Mouse (Mus musculus) macrophage (primary cell): ENCODE measurements around the gene Armc12. TPM values are rescaled to one million over a fixed set of nuclear protein-coding genes. Genes with fewer than 3 reads are reported as not detected.

Experiments
- H3K27ac ChIP-seq: fragments of 350-480 bp; formaldehyde crosslinking; 2 replicates; pipeline ENCODE4 v1.9.0; 2021
- H3K36me3 ChIP-seq: fragments of 350-480 bp; formaldehyde crosslinking; 2 replicates; pipeline ENCODE4 v1.9.0; 2021; ENCODE audit errors: inconsistent target
- H3K4me3 ChIP-seq: fragments of 350-480 bp; formaldehyde crosslinking; 2 replicates; pipeline ENCODE4 v1.9.0; 2021; ENCODE audit errors: inconsistent target
- H3K79me2 ChIP-seq: fragments of 350-480 bp; formaldehyde crosslinking; 2 replicates; pipeline ENCODE4 v1.9.0; 2021; ENCODE audit errors: inconsistent target
- WGBS: methylation state at CpG from one replicate; pipeline ENCODE4 v1.1.7; 2026; ENCODE audit warnings: inconsistent platforms; ENCODE audit not compliant: missing documents; 5-methylcytosine and 5-hydroxymethylcytosine counted together
- polyA plus RNA-seq: library from polyadenylated mRNA; stranded (reverse); fragments of 250-400 nt; gene quantifications from 3 replicates; pipeline ENCODE4 v1.2.4, GENCODE M21; 2018; ENCODE audit warnings: inconsistent platforms

Gene Armc12
- polyA plus RNA-seq, 1 experiment from 2014 or later = not detected

DNA sequence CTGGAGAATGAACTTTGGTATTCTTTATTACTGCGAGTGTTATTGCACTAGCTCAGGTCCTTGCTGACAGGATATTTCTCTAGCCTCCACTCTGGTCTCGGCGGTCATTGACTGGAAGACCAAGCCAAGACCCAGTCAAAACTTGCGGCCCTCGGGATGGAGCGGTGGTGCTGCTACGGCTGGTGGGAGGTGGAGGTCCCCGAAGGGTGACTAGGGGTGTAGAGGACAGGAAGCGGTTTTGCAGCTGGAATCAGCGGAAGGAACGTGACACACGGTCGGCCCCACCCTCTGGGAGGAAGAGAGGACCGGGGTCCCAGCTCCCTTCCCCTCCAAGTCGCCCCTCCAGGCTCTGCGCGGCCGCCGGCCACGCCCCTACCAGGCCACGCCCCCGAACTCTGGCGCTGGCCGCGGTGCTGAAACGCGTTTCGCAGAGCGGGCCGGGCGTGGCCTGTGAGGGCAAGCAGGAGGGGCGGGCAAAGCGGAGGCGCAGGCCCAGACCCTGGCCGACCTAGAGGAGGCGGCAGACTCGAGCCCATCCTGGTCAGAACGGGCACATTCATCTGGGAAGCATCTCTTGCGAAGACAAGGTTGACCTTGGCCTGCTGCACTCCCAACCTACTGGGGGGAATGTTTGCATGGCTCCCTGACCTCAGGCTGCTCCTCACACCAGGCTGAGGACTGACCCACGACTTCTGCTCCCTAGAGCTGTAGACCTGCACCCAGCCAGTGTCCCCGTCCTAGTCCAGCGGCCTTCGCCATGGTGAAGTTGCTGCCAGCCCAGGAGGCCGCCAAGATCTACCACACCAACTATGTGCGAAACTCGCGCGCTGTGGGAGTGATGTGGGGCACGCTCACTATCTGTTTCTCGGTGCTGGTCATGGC is 44.9 kb downstream of the Armc12 start, which contains the start of gene Lhfpl5:
Lhfpl5 (plus strand) TSS at position 398 of the 882 bp plus-strand sequence.
- Histone ChIP-seq H3K79me2 (no peaks in the 10 kb centered on the region), H3K36me3 (no peaks in the 10 kb centered on the region), H3K4me3 (no peak within 1 kb of the TSS), H3K27ac (no peak within 1 kb of the TSS)
- WGBS = 16% methylated on average over 50 of the region's 50 CpGs

DNA sequence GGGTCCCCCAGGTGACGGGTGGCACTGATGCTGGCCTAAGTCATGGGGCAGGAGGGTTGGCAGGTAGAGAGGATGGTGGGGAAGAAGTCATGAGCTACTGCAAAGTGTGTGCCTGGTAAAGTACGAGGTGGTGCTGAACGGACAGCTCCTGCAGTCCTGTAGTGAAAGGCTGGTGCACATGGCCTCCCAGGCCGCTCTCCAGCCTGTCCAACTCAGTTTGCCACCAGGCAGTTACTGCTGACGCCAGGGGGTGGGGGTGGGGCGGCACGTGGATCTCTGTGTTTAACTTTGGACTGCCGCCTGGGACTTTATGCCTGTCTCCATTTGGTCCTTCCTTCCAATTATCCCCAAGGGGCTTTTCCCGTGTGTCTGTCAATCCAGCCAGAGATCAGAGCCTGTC is 49.8 kb downstream of the Armc12 start:
- Histone ChIP-seq H3K27ac (no peak overlapping the region), H3K79me2 (no peaks in the 10 kb centered on the region), H3K4me3 (no peak overlapping the region), H3K36me3 (no peaks in the 10 kb centered on the region)
- WGBS = 11% methylated on average over 7 of the region's 9 CpGs

- no peaks in the 10 kb centered on the region for H3K79me2 ChIP-seq
- 56% methylated on average over 2 of the region's 2 CpGs for WGBS
- H3K27ac ChIP-seq = no peak overlapping the region
- no peaks in the 10 kb centered on the region for H3K36me3 ChIP-seq
- H3K4me3 ChIP-seq = no peak overlapping the region
Measured at GRCm38 (mm10) chr17:28581056-28581455, 50.5 kb downstream of the Armc12 start.

DNA sequence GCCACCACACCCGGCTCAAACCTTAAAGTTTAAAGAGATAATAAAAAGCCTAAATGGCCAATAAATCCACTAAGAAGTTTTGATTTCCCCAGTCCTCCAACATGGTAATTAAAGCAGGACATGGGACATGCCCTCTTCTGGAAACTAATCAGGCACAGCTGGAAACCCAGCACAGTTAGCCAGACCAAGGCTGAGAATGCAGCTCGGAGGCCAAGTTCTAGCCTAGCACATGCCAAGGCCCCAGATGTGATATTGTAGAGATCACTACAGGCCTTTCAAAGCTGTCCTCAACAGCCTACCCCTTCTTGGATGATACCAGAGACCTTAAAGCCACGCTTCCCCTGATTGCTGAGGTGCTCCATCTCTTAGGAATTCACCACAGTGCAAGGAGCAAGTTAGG is 55.9 kb downstream of the Armc12 start:
- Histone ChIP-seq H3K4me3 (no peak overlapping the region), H3K36me3 (peaks cover 22% of the 10 kb centered on the region; the same call in 1 of the 2 replicates), H3K27ac (no peak overlapping the region), H3K79me2 (no peaks in the 10 kb centered on the region)
- 90% methylated on average over 3 of the region's 3 CpGs for WGBS

DNA sequence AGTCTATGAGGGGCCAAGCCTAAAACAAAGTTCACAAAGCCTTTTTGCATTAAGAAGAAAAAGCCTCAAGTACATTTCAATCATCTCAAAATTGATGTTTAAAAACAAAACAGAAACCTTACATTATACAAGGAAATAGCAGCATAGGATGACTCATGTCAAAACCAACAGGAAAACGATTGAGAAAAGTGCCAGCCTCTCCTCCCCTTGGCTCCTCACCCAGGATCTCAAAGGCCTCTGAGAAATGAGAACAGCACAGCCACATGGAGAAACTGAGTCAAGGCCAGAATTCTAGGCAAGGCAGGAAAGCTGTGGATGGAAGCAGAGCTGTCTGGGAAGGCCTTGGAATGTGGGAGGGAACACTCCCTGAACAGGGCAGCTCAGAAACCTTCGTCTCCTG is 58.0 kb downstream of the Armc12 start:
- H3K27ac ChIP-seq = no peak overlapping the region
- 50% methylated on average over 2 of the region's 2 CpGs for WGBS
- H3K36me3 ChIP-seq = peaks cover 38% of the 10 kb centered on the region; the same call in 1 of the 2 replicates
- no peaks in the 10 kb centered on the region for H3K79me2 ChIP-seq
- no peak overlapping the region for H3K4me3 ChIP-seq

Other genes starting within 250 kb of the Armc12 start
- gene Fance, start 217.3 kb upstream of the Armc12 start, polyA plus RNA-seq = 10.8 to 20.6 TPM (median 20.1 TPM) in 3 replicates
- gene Rpl10a, start 202.3 kb upstream of the Armc12 start, polyA plus RNA-seq = 257 to 572 TPM (median 569 TPM) in 3 replicates
- not detected in 3 replicates for gene Tead3, start 180.0 kb upstream of the Armc12 start, polyA plus RNA-seq
- not detected in 3 replicates for gene Tulp1, start 165.6 kb upstream of the Armc12 start, polyA plus RNA-seq
- 3.6 to 19.6 TPM (median 5.8 TPM) in 3 replicates for gene Fkbp5, start 13.3 kb upstream of the Armc12 start, polyA plus RNA-seq
- gene Clpsl2, start 18.6 kb downstream of the Armc12 start, polyA plus RNA-seq = not detected in 3 replicates
- not detected in 3 replicates for gene Clps, start 30.0 kb downstream of the Armc12 start, polyA plus RNA-seq
- gene Lhfpl5, start 44.8 kb downstream of the Armc12 start, polyA plus RNA-seq = not detected in 3 replicates
- gene Srpk1, start 91.9 kb downstream of the Armc12 start, polyA plus RNA-seq = 27.4 to 34.2 TPM (median 32.5 TPM) in 3 replicates
- not detected in 3 replicates for gene Slc26a8, start 159.4 kb downstream of the Armc12 start, polyA plus RNA-seq
- 62.0 to 93.5 TPM (median 63.5 TPM) in 3 replicates for gene Mapk14, start 160.5 kb downstream of the Armc12 start, polyA plus RNA-seq
- 0.93 to 1.7 TPM (median 0.96 TPM) in 3 replicates for gene AC170998.1, start 195.3 kb downstream of the Armc12 start, polyA plus RNA-seq
- 0.19 TPM in 1 of 3 replicates, not detected in the others for gene Mapk13, start 238.5 kb downstream of the Armc12 start, polyA plus RNA-seq